Mouse (Mus musculus) G1E (cell line): ENCODE measurements at regions not wholly inside any gene's neighbourhood (a gene's known extent, or its start where the extent isn't known, plus 50 kb on each side); places are given as distances from the start of the nearest gene placed in this dataset.

Experiments used
- ATAC-seq: 2 replicates; pipeline ENCODE4 v1.8.0; 2016; ENCODE audit warnings: mild to moderate bottlenecking; ENCODE audit not compliant: insufficient number of reproducible peaks, poor library complexity, low FRiP score, severe bottlenecking; ENCODE audit errors: extremely low read depth
- DNase-seq: peaks from one replicate; pipeline ENCODE4 v3.0.0; 2012; ENCODE audit warnings: low spot score
- H3K27me3 ChIP-seq: 2 replicates; pipeline ENCODE4 v1.6.1; 2012; ENCODE audit warnings: mild to moderate bottlenecking, low read length, inconsistent platforms; ENCODE audit not compliant: insufficient read depth
- H3K36me3 ChIP-seq: replicated peaks from 2 replicates; pipeline ENCODE3; 2012; ENCODE audit warnings: mild to moderate bottlenecking, inconsistent platforms
- H3K4me1 ChIP-seq: 2 replicates; pipeline ENCODE4 v1.6.1; 2012; ENCODE audit warnings: low read depth, low read length, inconsistent platforms, mixed read lengths; ENCODE audit not compliant: insufficient read depth
- H3K4me3 ChIP-seq: 2 replicates; pipeline ENCODE4 v1.5.1; 2012; ENCODE audit warnings: low read depth, mild to moderate bottlenecking, inconsistent platforms, low read length, moderate library complexity, mixed read lengths
- H3K9me3 ChIP-seq: replicated peaks from 2 replicates; pipeline ENCODE4 v1.6.1; 2012; ENCODE audit warnings: inconsistent platforms
- CTCF ChIP-seq: IDR thresholded peaks from 2 replicates; pipeline ENCODE4 v1.5.1; 2012; ENCODE audit warnings: low read depth, low read length, inconsistent platforms, mixed read lengths
- GATA1 ChIP-seq: IDR thresholded peaks from 2 replicates; pipeline ENCODE4 v1.6.1; 2012; ENCODE audit warnings: borderline replicate concordance, low read length, inconsistent platforms, mixed read lengths
- GATA2 ChIP-seq: IDR thresholded peaks from 2 replicates; pipeline ENCODE4 v1.6.1; 2012; ENCODE audit warnings: low read depth, low read length, inconsistent platforms, borderline replicate concordance
- POLR2AphosphoS5 ChIP-seq: IDR thresholded peaks from 2 replicates; pipeline ENCODE4 v1.6.1; 2012; ENCODE audit warnings: low read depth, low read length, inconsistent platforms; ENCODE audit not compliant: insufficient replicate concordance
- TAL1 ChIP-seq: conservative IDR thresholded peaks from 2 replicates; pipeline ENCODE4 v1.6.1; 2012; ENCODE audit warnings: low read depth, low read length, inconsistent platforms, mixed read lengths

GRCm38 (mm10) chr19:15032297-15032947 is 434.6 kb upstream of the Tle4 start:
- Histone ChIP-seq H3K4me3 (no peak overlapping the region), H3K4me1 (no peaks in the 10 kb centered on the region), H3K9me3 (no peaks in the 10 kb centered on the region), H3K36me3 (no peaks in the 10 kb centered on the region), H3K27me3 (peaks cover 3% of the 10 kb centered on the region; the same call in 1 of the 2 replicates)
- ATAC-seq (no peak), DNase-seq (no peak)
- TF ChIP-seq TAL1 (no peak), POLR2AphosphoS5 (no peak)

GRCm38 (mm10) chr19:15031483-15031882 is 433.6 kb upstream of the Tle4 start:
- Histone ChIP-seq H3K9me3 (no peaks in the 10 kb centered on the region), H3K4me1 (no peaks in the 10 kb centered on the region), H3K27me3 (peaks cover 3% of the 10 kb centered on the region; the same call in 1 of the 2 replicates), H3K36me3 (no peaks in the 10 kb centered on the region), H3K4me3 (no peak overlapping the region)
- ATAC-seq, result no peak
- no peak for TF ChIP-seq POLR2AphosphoS5
- no peak for TF ChIP-seq GATA2
- no peak for TF ChIP-seq TAL1
- no peak for TF ChIP-seq GATA1
- no peak for TF ChIP-seq CTCF
- DNase-seq, result no peak

- no peak for TF ChIP-seq TAL1
- no peak for TF ChIP-seq GATA2
- no peak for TF ChIP-seq CTCF
- no peak for TF ChIP-seq POLR2AphosphoS5
- no peak for TF ChIP-seq GATA1
- H3K4me3 ChIP-seq, result no peak overlapping the region
- H3K9me3 ChIP-seq, result no peaks in the 10 kb centered on the region
- ATAC-seq (no peak), DNase-seq (no peak)
- H3K4me1 ChIP-seq, result no peaks in the 10 kb centered on the region
- H3K27me3 ChIP-seq, result no peaks in the 10 kb centered on the region
- H3K36me3 ChIP-seq, result no peaks in the 10 kb centered on the region
Observed at GRCm38 (mm10) chr19:15003596-15003995, 405.7 kb upstream of the Tle4 start.

- ATAC-seq, result no peak
- no peaks in the 10 kb centered on the region for H3K9me3 ChIP-seq
Observed at GRCm38 (mm10) chr19:14993344-14993743, 395.5 kb upstream of the Tle4 start.

GRCm38 (mm10) chr19:14970161-14970560 is 372.3 kb upstream of the Tle4 start:
- TF ChIP-seq GATA1 (no peak), POLR2AphosphoS5 (no peak), TAL1 (no peak), GATA2 (no peak), CTCF (no peak)
- H3K27me3 ChIP-seq, result no peaks in the 10 kb centered on the region
- no peaks in the 10 kb centered on the region for H3K36me3 ChIP-seq
- no peak for DNase-seq
- no peak overlapping the region for H3K4me3 ChIP-seq
- no peaks in the 10 kb centered on the region for H3K4me1 ChIP-seq
- ATAC-seq, result no peak
- no peaks in the 10 kb centered on the region for H3K9me3 ChIP-seq

More at GRCm38 (mm10) chr19:14993344-14993743, 395.5 kb upstream of the Tle4 start:
- no peak for DNase-seq
- Histone ChIP-seq H3K36me3 (no peaks in the 10 kb centered on the region), H3K27me3 (no peaks in the 10 kb centered on the region), H3K4me3 (no peak overlapping the region), H3K4me1 (no peaks in the 10 kb centered on the region)
- TF ChIP-seq GATA1, result no peak
- TF ChIP-seq GATA2, result no peak
- TF ChIP-seq POLR2AphosphoS5, result no peak
- no peak for TF ChIP-seq CTCF
- TF ChIP-seq TAL1, result no peak

- Histone ChIP-seq H3K4me3 (no peak overlapping the region), H3K27me3 (no peaks in the 10 kb centered on the region), H3K4me1 (no peaks in the 10 kb centered on the region), H3K36me3 (no peaks in the 10 kb centered on the region), H3K9me3 (no peaks in the 10 kb centered on the region)
- no peak for TF ChIP-seq TAL1
- no peak for TF ChIP-seq POLR2AphosphoS5
- TF ChIP-seq GATA1, result no peak
- TF ChIP-seq CTCF, result no peak
- TF ChIP-seq GATA2, result no peak
- ATAC-seq (no peak), DNase-seq (no peak)
Observed at GRCm38 (mm10) chr19:14968283-14968682, 370.4 kb upstream of the Tle4 start.

- H3K4me1 ChIP-seq, result no peaks in the 10 kb centered on the region
- H3K4me3 ChIP-seq, result no peak overlapping the region
- no peak for TF ChIP-seq CTCF
- TF ChIP-seq GATA2, result no peak
- no peaks in the 10 kb centered on the region for H3K9me3 ChIP-seq
- no peaks in the 10 kb centered on the region for H3K36me3 ChIP-seq
- no peak for ATAC-seq
- H3K27me3 ChIP-seq, result no peaks in the 10 kb centered on the region
- no peak for DNase-seq
Observed at GRCm38 (mm10) chr19:14957727-14958126, 359.9 kb upstream of the Tle4 start.
